Mouse (Mus musculus) brain, embryonic 18.5 days (tissue): ENCODE measurements at regions not wholly inside any gene's neighbourhood (a gene's known extent, or its start where the extent isn't known, plus 50 kb on each side); places are given as distances from the start of the nearest gene placed in this dataset.
"Not testable (repeated sequence)": the region's sequence is repeated elsewhere in the genome, so short reads cannot be mapped to it uniquely, and the experiment has no call there.

Experiments
- DNase-seq: peaks from one replicate; pipeline ENCODE4 v3.0.0-alpha.2; 2012; ENCODE audit warnings: low read depth, low spot score

- no peak for DNase-seq
These were observed 215.4 kb upstream of the Tbl1xr1 start for GRCm38 (mm10) chr3:21860915-21861635.

- DNase-seq = no peak
These were observed 214.8 kb upstream of the Tbl1xr1 start for GRCm38 (mm10) chr3:21861636-21861970.

GRCm38 (mm10) chr3:21864391-21864790, 212.1 kb upstream of the Tbl1xr1 start:
- no peak for DNase-seq

- DNase-seq = no peak
These were observed 210.6 kb upstream of the Tbl1xr1 start for GRCm38 (mm10) chr3:21865856-21866255.

- no peak for DNase-seq
These were observed 198.1 kb upstream of the Tbl1xr1 start for GRCm38 (mm10) chr3:21878396-21878795.

- no peak for DNase-seq
These were observed 192.2 kb upstream of the Tbl1xr1 start for GRCm38 (mm10) chr3:21884216-21884615.

GRCm38 (mm10) chr3:21888710-21889109, 187.7 kb upstream of the Tbl1xr1 start:
- DNase-seq = no peak

GRCm38 (mm10) chr3:21891819-21892480, 184.5 kb upstream of the Tbl1xr1 start:
- no peak for DNase-seq

- DNase-seq = peak; percentile 32
These were observed 183.5 kb upstream of the Tbl1xr1 start for GRCm38 (mm10) chr3:21892864-21893404.

GRCm38 (mm10) chr3:21895551-21895950, 180.9 kb upstream of the Tbl1xr1 start:
- no peak for DNase-seq

- DNase-seq = no peak
These were observed 178.2 kb upstream of the Tbl1xr1 start for GRCm38 (mm10) chr3:21898241-21898640.

- no peak for DNase-seq
These were observed 170.9 kb upstream of the Tbl1xr1 start for GRCm38 (mm10) chr3:21905384-21906073.

- no peak for DNase-seq
These were observed 167.6 kb upstream of the Tbl1xr1 start for GRCm38 (mm10) chr3:21908828-21909227.

- no peak for DNase-seq
These were observed 166.4 kb upstream of the Tbl1xr1 start for GRCm38 (mm10) chr3:21910080-21910479.

- no peak for DNase-seq
These were observed 165.4 kb upstream of the Tbl1xr1 start for GRCm38 (mm10) chr3:21911071-21911470.

- DNase-seq = no peak
These were observed 159.1 kb upstream of the Tbl1xr1 start for GRCm38 (mm10) chr3:21917228-21917910.

- no peak for DNase-seq
These were observed 158.0 kb upstream of the Tbl1xr1 start for GRCm38 (mm10) chr3:21918431-21918830.

- DNase-seq = no peak
These were observed 156.5 kb upstream of the Tbl1xr1 start for GRCm38 (mm10) chr3:21919931-21920330.

- DNase-seq = no peak
These were observed 144.5 kb upstream of the Tbl1xr1 start for GRCm38 (mm10) chr3:21931951-21932350.

GRCm38 (mm10) chr3:21932696-21933095, 143.8 kb upstream of the Tbl1xr1 start:
- not testable (repeated sequence) for DNase-seq

- DNase-seq = no peak
These were observed 141.7 kb upstream of the Tbl1xr1 start for GRCm38 (mm10) chr3:21934731-21935271.
